Mouse (Mus musculus): ENCODE results near the gene Aste1. TPM values are rescaled to one million over a fixed set of nuclear protein-coding genes. Genes with fewer than 3 reads are reported as not detected.

The Aste1 gene
- total RNA-seq, 2 experiments from 2014 or later, result 7.5 TPM; not detected in 1

Other genes with a start within 250 kb of the Aste1 start
- not detected in 2 replicates for gene Nek11, start 132 bp downstream of the Aste1 start, total RNA-seq (2015; ENCODE audit: low replicate concordance)
- not detected in 2 replicates for gene Nek11, start 132 bp downstream of the Aste1 start, total RNA-seq (2017; ENCODE audit: low replicate concordance)
- 13.0 and 28.1 TPM in 2 replicates for gene Atp2c1, start 131.9 kb downstream of the Aste1 start, total RNA-seq (2015; ENCODE audit: low replicate concordance)
- 25.2 and 37.4 TPM in 2 replicates for gene Atp2c1, start 131.9 kb downstream of the Aste1 start, total RNA-seq (2017; ENCODE audit: low replicate concordance)
- gene Pik3r4, start 247.6 kb downstream of the Aste1 start, total RNA-seq (2015; ENCODE audit: low replicate concordance), result 4.6 and 13.0 TPM in 2 replicates
- 4.2 and 5.0 TPM in 2 replicates for gene Pik3r4, start 247.6 kb downstream of the Aste1 start, total RNA-seq (2017; ENCODE audit: low replicate concordance)

All from erythroid progenitor cell, adult 5-6 weeks (primary cell).